Mouse (Mus musculus) ES-Bruce4 (cell line): Measurements from ENCODE around the gene Isg20.

Experiments
- CTCF ChIP-seq: IDR thresholded peaks from one replicate; pipeline ENCODE4 v1.8.1; 2011; ENCODE audit warnings: low read depth, low read length
- EP300 ChIP-seq: IDR thresholded peaks from 2 replicates; pipeline ENCODE4 v1.6.1; 2011; ENCODE audit warnings: low read depth, low read length; ENCODE audit not compliant: insufficient read depth
- POLR2A ChIP-seq: IDR thresholded peaks from one replicate; pipeline ENCODE4 v1.8.1; 2011; ENCODE audit warnings: low read length; ENCODE audit not compliant: insufficient read depth

DNA sequence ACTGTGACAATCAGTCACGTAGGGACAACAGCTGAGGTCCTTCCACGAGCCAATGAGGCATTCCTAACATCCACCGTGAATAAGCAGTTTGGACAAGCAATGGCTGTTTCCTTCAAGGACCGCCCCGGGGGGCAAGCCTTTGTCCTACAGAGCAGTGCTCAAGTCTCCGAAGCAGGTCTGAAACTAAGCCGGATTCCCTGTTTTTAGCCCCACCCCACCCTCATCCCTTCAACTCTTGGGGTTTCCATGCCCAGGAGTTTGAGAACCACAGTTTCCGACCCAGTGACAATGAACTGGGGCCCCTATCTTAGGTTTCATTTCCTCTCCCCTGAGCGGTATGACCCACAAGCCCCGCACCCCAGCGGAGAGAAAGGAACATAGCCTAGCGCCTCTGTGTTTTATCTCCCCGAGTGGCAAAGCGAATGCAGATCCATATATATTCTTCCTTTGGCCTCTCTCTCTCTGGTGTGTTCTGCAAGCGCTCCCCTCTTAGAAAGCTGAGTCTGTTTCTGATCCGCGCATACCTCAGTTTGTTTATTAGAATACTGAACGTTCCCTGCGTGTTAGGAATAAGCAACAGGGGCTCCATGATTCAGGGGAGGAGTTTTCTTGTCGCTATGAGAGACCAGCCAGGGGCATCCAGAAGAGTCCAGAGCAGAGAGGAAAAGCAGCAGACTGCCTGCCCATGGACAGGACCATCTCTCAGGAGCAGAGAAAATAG, 811 bp upstream of the Isg20 start:
- TF ChIP-seq EP300 (no peak), CTCF (no peak), POLR2A (no peak)
